Mouse (Mus musculus): ENCODE measurements around the gene Gm45213. TPM values are rescaled to one million over a fixed set of nuclear protein-coding genes. Genes with fewer than 3 reads are reported as not detected.

The Gm45213 gene
- total and polyA plus RNA-seq, 2 experiments: not detected

DNA sequence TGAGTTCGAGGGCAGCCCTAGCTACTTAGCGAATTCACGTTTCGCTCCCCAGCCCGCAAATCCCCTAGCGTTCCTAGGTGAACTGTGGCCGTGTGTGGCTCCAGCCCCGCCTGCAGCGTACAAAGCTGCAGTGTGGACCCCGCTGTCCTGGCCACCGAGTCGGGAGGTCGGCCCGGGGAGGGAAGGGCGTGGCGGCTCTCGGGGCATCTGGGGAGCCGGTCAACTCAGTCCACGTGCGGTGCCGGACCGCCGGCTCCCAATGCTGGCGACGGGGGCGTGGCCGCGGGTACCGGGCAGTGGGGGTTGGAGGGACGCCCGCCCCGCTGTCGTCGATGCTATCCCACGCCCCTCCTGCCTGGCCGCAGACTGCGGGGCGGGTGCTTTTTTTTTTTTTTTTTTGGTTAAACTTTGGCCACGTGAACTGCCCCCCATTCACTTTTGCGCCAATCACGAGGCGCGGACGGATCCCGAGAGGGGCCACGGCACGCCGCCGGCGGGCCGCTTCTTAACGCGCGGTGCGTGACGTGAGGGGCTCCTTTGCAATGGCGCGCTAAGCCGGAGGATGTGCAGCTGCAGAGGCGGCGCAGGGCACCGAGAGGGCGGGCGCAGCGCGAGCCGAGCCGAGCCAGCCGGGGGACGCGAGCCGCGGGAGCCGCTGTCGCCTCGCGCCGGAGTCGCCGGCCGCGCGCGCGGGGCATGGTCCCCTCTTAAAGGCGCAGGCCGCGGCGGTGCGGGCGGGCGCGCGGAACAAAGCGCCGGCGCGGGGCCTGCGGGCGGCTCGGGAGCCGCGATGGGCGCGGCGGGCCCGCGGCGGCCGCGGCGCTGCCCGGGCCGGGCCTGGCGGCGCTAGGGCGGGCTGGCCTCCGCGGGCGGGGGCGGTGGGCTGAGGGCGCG lies 65.8 kb downstream of the Gm45213 start, which contains the start of gene Chsy1:
TSS of gene Chsy1 (plus strand) at position 555 of the 894 bp plus-strand sequence.
- Histone ChIP-seq H3K4me3 (ENCODE audit: insufficient read depth, low read depth, low read length) (peak within 1 kb of the TSS; percentile 88), H3K27ac (replicated peaks; ENCODE audit: insufficient read depth, low read depth, low read length) (no peak within 1 kb of the TSS), H3K4me1 (ENCODE audit: control insufficient read depth, insufficient read depth, low read length) (peaks cover 5% of the 10 kb centered on the region), H3K27me3 (ENCODE audit: control insufficient read depth, insufficient read depth, low read length) (0 out of 2 replicates have a peak, but pooled peaks cover 4% of the 10 kb centered on the region), H3K79me2 (ENCODE audit: control insufficient read depth, insufficient read depth, low read length) (peaks cover 5% of the 10 kb centered on the region; the same call in 1 of the 2 replicates), H3K36me3 (ENCODE audit: control insufficient read depth, insufficient read depth, low read length) (no peaks in the 10 kb centered on the region), H3K9ac (ENCODE audit: low read depth, low read length) (peak within 1 kb of the TSS; percentile 85)
- DNase-seq (ENCODE audit: extremely low read depth, low read depth, low spot score): peak; percentile 50
- TF ChIP-seq CTCF (IDR thresholded peaks at IDR 0.05; ENCODE audit: low read depth, low read length): no peak
- TF ChIP-seq POLR2A (IDR thresholded peaks at IDR 0.05; ENCODE audit: extremely low read depth, insufficient read depth, low read length): no peak
- WGBS: 8% methylated on average over 123 of the region's 123 CpGs

DNA sequence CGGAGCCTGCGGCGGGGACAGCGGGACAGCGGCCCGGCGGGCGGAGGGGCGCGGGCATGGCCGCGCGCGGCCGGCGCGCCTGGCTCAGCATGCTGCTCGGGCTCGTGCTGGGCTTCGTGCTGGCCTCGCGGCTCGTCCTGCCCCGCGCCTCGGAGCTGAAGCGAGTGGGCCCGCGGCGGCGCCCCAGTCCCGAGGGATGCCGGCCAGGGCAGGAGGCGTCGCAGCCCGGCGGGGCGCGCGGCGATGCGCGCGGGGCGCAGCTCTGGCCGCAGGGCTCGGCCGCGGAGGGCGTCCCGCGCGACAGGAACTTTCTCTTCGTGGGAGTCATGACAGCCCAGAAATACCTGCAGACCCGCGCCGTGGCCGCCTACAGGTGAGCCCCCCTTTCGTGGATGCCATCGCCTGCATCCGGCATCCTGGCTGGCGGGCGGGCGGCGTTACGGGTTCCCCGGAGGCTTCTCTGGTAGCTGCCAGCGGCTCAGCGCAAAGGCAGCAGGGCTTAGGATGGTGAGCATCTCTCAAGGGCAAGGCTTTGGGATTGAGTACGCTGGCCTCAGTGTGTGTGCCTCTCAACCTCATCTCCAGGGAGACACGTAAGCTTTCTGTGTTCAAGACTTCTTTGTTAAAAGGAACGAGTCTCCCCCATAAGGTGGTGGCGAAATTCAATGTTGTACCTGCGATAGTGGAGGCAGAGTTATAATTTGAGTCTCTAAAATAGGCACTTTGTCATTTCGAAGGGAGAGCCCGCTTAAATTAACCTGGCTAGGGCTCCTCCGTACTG lies 66.6 kb downstream of the Gm45213 start:
- H3K9ac ChIP-seq (ENCODE audit: low read depth, low read length): peak overlapping the region; percentile 85
- no peak for DNase-seq (ENCODE audit: extremely low read depth, low read depth, low spot score)
- 7% methylated on average over 71 of the region's 77 CpGs for WGBS
- TF ChIP-seq POLR2A (IDR thresholded peaks at IDR 0.05; ENCODE audit: extremely low read depth, insufficient read depth, low read length) (no peak), CTCF (IDR thresholded peaks at IDR 0.05; ENCODE audit: low read depth, low read length) (no peak)
- H3K27ac ChIP-seq (replicated peaks; ENCODE audit: insufficient read depth, low read depth, low read length): no peak overlapping the region
- peaks cover 5% of the 10 kb centered on the region for H3K4me1 ChIP-seq (ENCODE audit: control insufficient read depth, insufficient read depth, low read length)
- H3K79me2 ChIP-seq (ENCODE audit: control insufficient read depth, insufficient read depth, low read length): peaks cover 9% of the 10 kb centered on the region; the same call in 1 of the 2 replicates
- 0 out of 2 replicates have a peak, but pooled peaks cover 4% of the 10 kb centered on the region for H3K27me3 ChIP-seq (ENCODE audit: control insufficient read depth, insufficient read depth, low read length)
- H3K36me3 ChIP-seq (ENCODE audit: control insufficient read depth, insufficient read depth, low read length): no peaks in the 10 kb centered on the region
- H3K4me3 ChIP-seq (ENCODE audit: insufficient read depth, low read depth, low read length): peak overlapping the region; percentile 88

DNA sequence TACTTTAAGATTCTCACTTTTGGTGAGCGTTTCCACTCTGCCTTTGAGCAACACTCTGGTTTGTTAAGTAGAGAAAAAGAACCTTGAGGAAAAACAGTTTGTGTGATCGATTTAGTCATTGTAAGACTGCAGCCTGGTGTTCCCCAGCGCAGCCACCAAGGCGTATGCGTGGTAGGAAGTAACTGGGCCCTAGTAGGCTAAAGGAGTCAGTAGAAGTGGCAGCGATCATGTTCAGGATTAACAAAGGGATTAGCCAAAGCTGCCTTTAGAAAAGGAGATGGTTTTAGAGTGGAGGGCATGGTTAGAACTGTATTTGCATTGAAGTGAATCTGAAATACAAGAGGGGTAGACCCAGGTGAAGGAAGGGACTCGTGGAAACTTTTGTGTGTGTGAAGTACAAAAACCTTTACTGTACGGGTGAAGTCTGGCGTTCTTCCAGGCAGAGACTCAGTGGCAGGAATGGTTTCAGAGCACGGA lies 67.3 kb downstream of the Gm45213 start:
- Histone ChIP-seq H3K27me3 (ENCODE audit: control insufficient read depth, insufficient read depth, low read length) (0 out of 2 replicates have a peak, but pooled peaks cover 4% of the 10 kb centered on the region), H3K9ac (ENCODE audit: low read depth, low read length) (0 out of 2 replicates have a peak overlapping the region, but pooled peaks have one; percentile 29), H3K4me1 (ENCODE audit: control insufficient read depth, insufficient read depth, low read length) (peaks cover 3% of the 10 kb centered on the region), H3K36me3 (ENCODE audit: control insufficient read depth, insufficient read depth, low read length) (no peaks in the 10 kb centered on the region), H3K4me3 (ENCODE audit: insufficient read depth, low read depth, low read length) (peak overlapping the region; percentile 88), H3K27ac (replicated peaks; ENCODE audit: insufficient read depth, low read depth, low read length) (no peak overlapping the region), H3K79me2 (ENCODE audit: control insufficient read depth, insufficient read depth, low read length) (peaks cover 9% of the 10 kb centered on the region; the same call in 1 of the 2 replicates)
- TF ChIP-seq CTCF (IDR thresholded peaks at IDR 0.05; ENCODE audit: low read depth, low read length): no peak
- WGBS: 51% methylated on average over 10 of the region's 10 CpGs
- no peak for DNase-seq (ENCODE audit: extremely low read depth, low read depth, low spot score)

DNA sequence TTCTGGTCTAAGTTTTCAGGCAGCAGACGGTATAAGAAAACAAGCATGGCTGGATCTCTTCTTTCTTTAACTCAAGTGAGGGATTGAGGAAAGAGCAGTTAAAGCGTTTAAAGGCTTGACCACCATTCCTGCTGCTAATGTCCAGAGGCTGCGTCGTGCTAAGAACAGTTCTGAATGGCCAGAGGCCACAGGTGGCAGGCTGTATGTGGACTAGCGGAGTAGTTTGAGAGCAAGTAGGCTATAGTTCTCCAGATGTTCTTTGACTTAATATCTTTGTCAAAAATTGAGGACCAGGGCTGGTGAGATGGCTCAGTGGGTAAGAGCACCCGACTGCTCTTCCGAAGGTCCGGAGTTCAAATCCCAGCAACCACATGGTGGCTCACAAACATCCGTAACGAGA lies 67.8 kb downstream of the Gm45213 start:
- Histone ChIP-seq H3K27ac (replicated peaks; ENCODE audit: insufficient read depth, low read depth, low read length) (no peak overlapping the region), H3K36me3 (ENCODE audit: control insufficient read depth, insufficient read depth, low read length) (no peaks in the 10 kb centered on the region), H3K4me3 (ENCODE audit: insufficient read depth, low read depth, low read length) (peak overlapping the region; percentile 6; the same call in 1 of the 2 replicates), H3K4me1 (ENCODE audit: control insufficient read depth, insufficient read depth, low read length) (peaks cover 2% of the 10 kb centered on the region), H3K27me3 (ENCODE audit: control insufficient read depth, insufficient read depth, low read length) (0 out of 2 replicates have a peak, but pooled peaks cover 4% of the 10 kb centered on the region), H3K79me2 (ENCODE audit: control insufficient read depth, insufficient read depth, low read length) (peaks cover 9% of the 10 kb centered on the region; the same call in 1 of the 2 replicates), H3K9ac (ENCODE audit: low read depth, low read length) (no peak overlapping the region)
- no peak for DNase-seq (ENCODE audit: extremely low read depth, low read depth, low spot score)
- no peak for TF ChIP-seq CTCF (IDR thresholded peaks at IDR 0.05; ENCODE audit: low read depth, low read length)
- TF ChIP-seq POLR2A (IDR thresholded peaks at IDR 0.05; ENCODE audit: extremely low read depth, insufficient read depth, low read length): no peak
- 89% methylated on average over 10 of the region's 10 CpGs for WGBS

Other genes with a start within 250 kb of the Gm45213 start
- 46.2 and 50.2 TPM in 2 replicates for gene Pcsk6, start 181.9 kb upstream of the Gm45213 start, total RNA-seq (2014; rRNA removed)
- 43.2 and 45.8 TPM in 2 replicates for gene Pcsk6, start 181.9 kb upstream of the Gm45213 start, polyA plus RNA-seq (2012; rRNA removed)
- 15.4 and 18.9 TPM in 2 replicates for gene Snrpa1, start 15.4 kb downstream of the Gm45213 start, total RNA-seq (2014; rRNA removed)
- gene Snrpa1, start 15.4 kb downstream of the Gm45213 start, polyA plus RNA-seq (2012; rRNA removed): 9.1 and 9.8 TPM in 2 replicates
- gene Selenos, start 36.0 kb downstream of the Gm45213 start, total RNA-seq (2014; rRNA removed): 68.9 and 94.2 TPM in 2 replicates
- gene Selenos, start 36.0 kb downstream of the Gm45213 start, polyA plus RNA-seq (2012; rRNA removed): 140 and 164 TPM in 2 replicates
- 3.4 and 3.9 TPM in 2 replicates for gene Chsy1, start 65.9 kb downstream of the Gm45213 start, total RNA-seq (2014; rRNA removed)
- gene Chsy1, start 65.9 kb downstream of the Gm45213 start, polyA plus RNA-seq (2012; rRNA removed): 1.3 TPM in 2 replicates